Mouse (Mus musculus) c-Kit-positive CD71-negative TER-119-negative erythroid progenitor cells, embryonic 14.5 days (primary cell): ENCODE results near the gene Nr1h3.
A peak's percentile ranks its signal among the peaks of the same experiment; 100 is the strongest.
"Not testable (repeated sequence)": the region's sequence is repeated elsewhere in the genome, so short reads cannot be mapped to it uniquely, and the experiment has no call there.

Source experiments
- DNase-seq: peaks from one replicate; pipeline ENCODE4 v3.0.0-alpha.2; 2013; ENCODE audit warnings: low read depth

Nr1h3 gene

GRCm38 (mm10) chr2:91202222-91202971 is at the start of gene Nr1h3, which contains the start of gene Acp2:
Gene Nr1h3 (minus strand): TSS chr2:91202834.
Gene Acp2 (plus strand): TSS chr2:91202885.
- peak; percentile 85 for DNase-seq

GRCm38 (mm10) chr2:91252001-91252400 is 49.4 kb upstream of the Nr1h3 start:
- no peak for DNase-seq

GRCm38 (mm10) chr2:91248366-91248765 is 45.7 kb upstream of the Nr1h3 start:
- DNase-seq, result no peak

- DNase-seq, result no peak
These were observed 42.1 kb upstream of the Nr1h3 start for GRCm38 (mm10) chr2:91244557-91245228.

- no peak for DNase-seq
These were observed 40.8 kb upstream of the Nr1h3 start for GRCm38 (mm10) chr2:91243416-91243815.

GRCm38 (mm10) chr2:91242547-91242946 is 39.9 kb upstream of the Nr1h3 start:
- DNase-seq, result no peak

GRCm38 (mm10) chr2:91237511-91238080 is 35.0 kb upstream of the Nr1h3 start:
- not testable (repeated sequence) for DNase-seq

- peak; percentile 89 for DNase-seq
These were observed 34.2 kb upstream of the Nr1h3 start, which contains the start of gene Ddb2 for GRCm38 (mm10) chr2:91236601-91237510. Gene Ddb2 (minus strand): TSS chr2:91236982.

GRCm38 (mm10) chr2:91229735-91230134 is 27.1 kb upstream of the Nr1h3 start:
- DNase-seq, result no peak

GRCm38 (mm10) chr2:91223614-91224013 is 21.0 kb upstream of the Nr1h3 start:
- DNase-seq, result no peak

- DNase-seq, result no peak
These were observed 17.9 kb upstream of the Nr1h3 start for GRCm38 (mm10) chr2:91220501-91220900.

GRCm38 (mm10) chr2:91217032-91217431 is 14.4 kb upstream of the Nr1h3 start:
- no peak for DNase-seq

GRCm38 (mm10) chr2:91213311-91213710 is 10.7 kb upstream of the Nr1h3 start:
- no peak for DNase-seq

- DNase-seq, result no peak
These were observed 3.7 kb upstream of the Nr1h3 start for GRCm38 (mm10) chr2:91206254-91206775.

GRCm38 (mm10) chr2:91202972-91203656 is 480 bp upstream of the Nr1h3 start:
- no peak for DNase-seq

GRCm38 (mm10) chr2:91198888-91199287 is 3.7 kb downstream of the Nr1h3 start:
- no peak for DNase-seq

- no peak for DNase-seq
These were observed 6.0 kb downstream of the Nr1h3 start for GRCm38 (mm10) chr2:91196577-91197001.

- no peak for DNase-seq
These were observed 7.9 kb downstream of the Nr1h3 start for GRCm38 (mm10) chr2:91194624-91195332.

GRCm38 (mm10) chr2:91190501-91190900 is 12.1 kb downstream of the Nr1h3 start:
- no peak for DNase-seq

- no peak for DNase-seq
These were observed 15.2 kb downstream of the Nr1h3 start for GRCm38 (mm10) chr2:91187431-91187830.
